Mouse (Mus musculus): ENCODE measurements around the gene Cacna1i.

Gene Cacna1i

GRCm38 (mm10) chr15:80286851-80287415 lies at the start of gene Cacna1i:
Cacna1i (plus strand) TSS chr15:80287238.
- DNase-seq (ENCODE audit: low spot score), result no peak

GRCm38 (mm10) chr15:80248135-80248534 lies 38.9 kb upstream of the Cacna1i start:
- DNase-seq (ENCODE audit: low spot score), result no peak

- no peak for DNase-seq (ENCODE audit: low spot score)
These were observed 38.4 kb upstream of the Cacna1i start for GRCm38 (mm10) chr15:80248596-80248995.

DNA sequence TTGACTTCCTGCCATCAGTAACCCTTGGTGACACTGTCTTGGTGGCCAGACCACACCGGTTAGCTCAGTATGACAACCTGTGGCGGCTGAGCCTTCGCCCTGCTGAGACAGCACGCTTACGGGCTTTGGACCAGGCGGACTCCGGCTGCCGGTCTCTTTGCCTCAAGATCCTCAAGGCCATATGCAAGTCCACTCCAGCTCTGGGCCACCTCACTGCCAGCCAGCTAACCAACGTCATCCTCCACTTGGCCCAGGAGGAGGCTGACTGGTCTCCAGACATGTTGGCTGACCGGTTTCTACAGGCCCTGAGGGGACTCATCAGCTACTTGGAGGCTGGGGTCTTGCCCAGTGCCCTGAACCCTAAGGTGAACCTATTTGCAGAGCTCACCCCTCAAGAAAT lies 37.4 kb upstream of the Cacna1i start:
- DNase-seq (ENCODE audit: low spot score), result no peak

- no peak for DNase-seq (ENCODE audit: low spot score)
These were observed 36.5 kb upstream of the Cacna1i start for GRCm38 (mm10) chr15:80250586-80250985.

DNA sequence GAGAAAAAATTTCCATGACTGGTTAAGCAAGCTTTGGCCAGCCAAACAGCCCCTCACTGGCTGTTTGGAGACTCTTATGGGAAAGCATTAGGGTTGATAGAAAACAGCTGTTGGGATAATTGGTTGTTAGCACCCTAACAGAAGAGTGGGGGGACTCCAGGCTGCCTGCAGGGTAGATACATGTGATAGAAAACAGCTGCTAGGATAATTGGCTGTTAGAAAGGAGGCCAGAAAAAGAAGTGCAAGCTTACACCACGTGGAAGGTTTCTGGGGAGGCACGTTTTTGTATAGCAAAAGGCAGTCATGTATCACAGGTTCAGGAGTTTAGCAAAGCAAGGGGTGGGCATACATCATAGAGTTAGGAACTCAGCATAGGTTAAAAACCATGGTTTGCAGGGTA lies 33.5 kb upstream of the Cacna1i start:
- no peak for DNase-seq (ENCODE audit: low spot score)

DNA sequence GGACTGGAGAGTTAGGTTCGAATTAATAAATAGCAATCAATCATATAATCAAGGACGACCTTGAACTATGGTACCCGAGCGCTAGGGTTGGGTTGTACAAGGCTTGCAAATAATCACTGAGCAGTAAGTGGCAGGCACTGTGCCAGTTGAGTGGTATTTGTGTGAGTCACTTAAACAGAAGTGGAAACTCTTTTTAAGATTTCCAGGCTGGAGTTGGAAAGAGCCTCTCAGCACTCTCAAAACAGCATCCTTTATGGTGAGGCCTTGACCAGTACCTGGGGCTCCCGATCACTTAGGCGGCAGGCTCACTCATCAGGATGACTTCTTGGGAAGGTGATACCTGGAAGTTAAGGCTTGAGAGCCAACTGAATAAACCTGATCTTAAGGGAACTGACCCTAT lies 32.8 kb upstream of the Cacna1i start:
- no peak for DNase-seq (ENCODE audit: low spot score)

DNA sequence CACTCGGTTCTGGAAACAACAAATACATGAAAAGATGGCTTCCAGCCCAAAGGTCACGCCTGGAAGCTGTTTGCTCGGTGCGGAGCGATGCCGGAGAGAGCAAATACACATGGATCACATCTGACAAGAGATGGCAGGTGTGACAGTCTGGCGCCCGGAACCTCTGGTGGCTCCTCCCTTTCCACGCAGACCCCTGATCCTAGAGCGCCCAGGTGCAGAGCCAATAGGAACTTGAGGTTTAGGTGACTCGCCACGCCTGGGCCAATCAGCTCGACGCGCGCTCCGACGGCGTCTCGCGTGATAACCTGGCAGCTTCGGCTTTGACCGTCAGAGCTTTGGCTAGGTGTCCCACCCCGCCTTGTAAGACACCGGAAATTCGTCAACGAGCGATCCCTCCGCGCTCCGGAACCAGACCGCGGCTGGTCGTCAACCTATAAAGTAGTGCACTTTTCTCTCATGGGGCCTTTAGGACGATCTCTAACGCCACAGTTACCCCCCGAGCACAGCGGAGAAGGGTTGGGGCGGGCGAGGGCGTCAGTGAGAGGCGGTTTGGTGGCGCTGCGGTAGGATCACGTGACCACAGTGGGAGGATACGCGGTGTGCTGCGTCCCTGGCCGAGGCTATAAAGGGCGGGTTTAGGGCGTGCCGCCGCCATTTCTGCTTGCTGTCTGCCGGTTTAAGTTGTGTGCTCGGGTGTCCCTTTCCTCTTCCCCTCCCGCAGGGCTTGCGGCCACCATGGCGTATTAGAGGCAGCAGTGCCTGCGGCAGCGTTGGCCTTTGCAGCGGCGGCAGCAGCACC lies 32.0 kb upstream of the Cacna1i start, which contains the start of gene Atf4:
TSS of gene Atf4 (plus strand) at position 338 of the 799 bp plus-strand sequence.
- DNase-seq (ENCODE audit: low spot score), result peak; percentile 94

DNA sequence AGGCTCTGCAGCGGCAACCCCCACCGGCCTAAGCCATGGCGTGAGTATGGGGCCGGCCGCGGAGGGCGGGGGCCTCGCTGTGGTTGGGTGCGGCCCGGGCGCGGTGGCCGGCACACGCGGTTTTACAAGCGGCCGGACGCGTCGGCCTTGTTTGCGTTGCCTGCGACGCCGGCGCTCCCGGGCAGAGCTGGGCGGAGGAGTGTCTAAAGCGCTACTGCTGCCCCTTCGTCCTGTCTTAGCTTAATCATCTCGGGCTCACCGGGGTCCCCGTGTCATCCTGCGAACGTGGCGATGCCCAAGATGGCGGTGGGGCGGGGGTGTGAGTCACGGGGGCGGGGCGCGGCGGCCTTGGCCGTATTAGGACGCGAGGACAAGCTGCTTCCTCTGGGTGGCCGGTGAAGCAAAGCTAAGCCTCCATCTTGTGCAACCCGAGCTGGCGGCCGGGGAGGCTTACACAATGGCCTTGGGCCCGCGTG lies 31.4 kb upstream of the Cacna1i start:
- peak; percentile 65 for DNase-seq (ENCODE audit: low spot score)

DNA sequence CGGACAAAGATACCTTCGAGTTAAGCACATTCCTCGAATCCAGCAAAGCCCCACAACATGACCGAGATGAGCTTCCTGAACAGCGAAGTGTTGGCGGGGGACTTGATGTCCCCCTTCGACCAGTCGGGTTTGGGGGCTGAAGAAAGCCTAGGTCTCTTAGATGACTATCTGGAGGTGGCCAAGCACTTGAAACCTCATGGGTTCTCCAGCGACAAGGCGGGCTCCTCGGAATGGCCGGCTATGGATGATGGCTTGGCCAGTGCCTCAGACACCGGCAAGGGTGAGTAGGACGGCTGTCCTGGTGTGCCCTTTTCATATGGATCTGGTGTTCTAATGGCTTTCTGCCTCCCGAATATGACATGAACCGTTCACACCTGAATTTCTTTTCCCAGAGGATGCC lies 30.8 kb upstream of the Cacna1i start:
- no peak for DNase-seq (ENCODE audit: low spot score)

- no peak for DNase-seq (ENCODE audit: low spot score)
These were observed 30.1 kb upstream of the Cacna1i start for GRCm38 (mm10) chr15:80256656-80257601.

- DNase-seq (ENCODE audit: low spot score), result peak; percentile 13
These were observed 29.3 kb upstream of the Cacna1i start for GRCm38 (mm10) chr15:80257602-80258239.

- DNase-seq (ENCODE audit: low spot score), result no peak
These were observed 28.5 kb upstream of the Cacna1i start for GRCm38 (mm10) chr15:80258240-80259170.

- DNase-seq (ENCODE audit: low spot score), result no peak
These were observed 27.5 kb upstream of the Cacna1i start for GRCm38 (mm10) chr15:80259406-80260045.

DNA sequence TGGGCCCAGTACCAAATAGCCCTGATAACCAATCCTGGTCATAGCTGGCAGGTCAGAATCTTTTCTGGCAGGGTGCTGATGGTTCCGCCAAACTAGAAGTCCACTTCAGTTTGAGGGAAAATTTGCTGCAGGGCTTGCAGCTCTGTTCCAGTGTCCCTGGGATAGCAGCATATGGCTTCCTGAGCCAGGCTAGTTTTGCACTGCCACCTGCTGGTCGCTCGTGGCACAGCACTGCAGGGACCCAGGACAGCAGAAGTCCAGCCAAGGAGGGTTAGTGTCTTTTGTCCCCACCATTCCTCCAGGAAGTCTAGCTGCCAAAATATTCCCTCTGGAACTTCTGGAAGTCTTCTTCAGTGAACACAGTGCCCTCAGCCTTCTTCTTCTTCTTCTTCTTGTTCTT lies 26.4 kb upstream of the Cacna1i start:
- DNase-seq (ENCODE audit: low spot score), result peak; percentile 84

- no peak for DNase-seq (ENCODE audit: low spot score)
These were observed 25.9 kb upstream of the Cacna1i start for GRCm38 (mm10) chr15:80261100-80261499.

GRCm38 (mm10) chr15:80263610-80264575 lies 23.1 kb upstream of the Cacna1i start, which contains the start of gene Rps19bp1:
Rps19bp1 (minus strand) TSS chr15:80264315.
- DNase-seq (ENCODE audit: low spot score), result peak; percentile 79

GRCm38 (mm10) chr15:80266281-80266680 lies 20.8 kb upstream of the Cacna1i start:
- DNase-seq (ENCODE audit: low spot score), result peak; percentile 63

- DNase-seq (ENCODE audit: low spot score), result no peak
These were observed 15.1 kb upstream of the Cacna1i start for GRCm38 (mm10) chr15:80271858-80272396.

Data from ovary, postnatal 14 days (tissue).